Mouse (Mus musculus): Measurements from ENCODE around the gene Egfem1.

The Egfem1 gene

DNA sequence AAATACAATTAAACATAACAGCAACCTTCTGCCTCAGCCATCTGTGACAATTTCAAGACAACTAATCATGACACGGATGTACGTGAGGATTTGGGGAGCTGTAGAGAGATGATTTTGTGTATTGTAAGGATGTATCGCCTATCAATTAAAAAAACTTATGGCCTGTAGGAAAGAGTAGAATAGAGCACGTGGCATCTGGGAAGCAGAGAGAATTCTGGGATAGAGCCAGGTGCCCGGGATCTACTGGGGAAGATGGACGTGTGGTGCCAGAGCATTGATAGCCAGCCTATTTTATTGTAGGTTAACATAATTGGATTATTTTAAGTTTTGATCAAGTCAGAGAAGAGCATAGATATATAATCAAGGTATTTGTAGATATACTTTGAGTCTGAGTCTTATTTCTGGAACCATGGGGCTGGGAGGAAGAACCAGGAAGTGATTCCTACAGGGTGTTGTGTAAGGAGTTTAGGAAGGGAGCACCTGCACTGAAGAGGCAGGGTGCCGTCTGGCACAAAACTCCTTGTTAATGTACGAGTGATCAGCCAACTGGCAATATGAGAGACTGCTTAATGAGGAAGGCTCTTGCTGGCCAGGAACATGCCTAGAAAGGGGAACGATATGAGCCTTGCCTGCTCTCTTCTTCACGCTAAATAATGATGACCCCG lies 443.6 kb downstream of the Egfem1 start:
- ChIA-PET CTCF (no interaction called here), POLR2A (no interaction called here)

GRCm38 (mm10) chr3:29525963-29526301 lies 444.1 kb downstream of the Egfem1 start:
- ChIA-PET CTCF (no interaction called here), POLR2A (no interaction called here)

DNA sequence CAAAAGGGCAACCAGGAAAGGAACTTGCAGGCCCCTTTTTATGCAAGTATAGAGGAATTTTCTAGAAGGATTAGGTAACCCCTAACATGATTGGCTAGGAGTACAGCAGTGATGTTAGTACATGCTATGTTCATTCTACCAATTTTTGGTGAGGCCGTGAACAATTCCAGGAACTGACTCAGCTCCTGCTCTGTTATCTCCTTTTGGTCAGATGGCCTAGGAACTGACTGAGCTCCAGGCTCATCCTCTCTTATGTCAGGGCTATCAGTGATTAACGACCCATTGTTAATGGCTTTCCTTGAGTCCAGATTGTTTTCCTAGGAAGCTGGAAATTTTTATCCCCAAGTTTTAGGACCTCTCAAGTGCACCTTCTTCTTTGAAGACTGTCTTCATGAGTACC lies 457.4 kb downstream of the Egfem1 start:
- CTCF ChIA-PET, result interaction anchor here in 1 of 4 experiments (0.6 kb wide), 1 partner anchor 1543 kb away, joined by 4 read pairs; no protein-coding TSS in a partner anchor
- POLR2A ChIA-PET, result no interaction called here

GRCm38 (mm10) chr3:29539902-29540301 lies 458.1 kb downstream of the Egfem1 start:
- CTCF ChIA-PET, result interaction anchor here in 1 of 4 experiments (0.6 kb wide), 1 partner anchor 1544 kb away, joined by 4 read pairs; no protein-coding TSS in a partner anchor
- POLR2A ChIA-PET, result interaction anchor here in 1 of 4 experiments (0.5 kb wide), 1 partner anchor 72 kb away, joined by 3 read pairs; no protein-coding TSS in a partner anchor

- ChIA-PET CTCF (interaction anchor here in 1 of 4 experiments (0.5 kb wide), 1 partner anchor 197 kb away, joined by 4 read pairs; no protein-coding TSS in a partner anchor), POLR2A (interaction anchor here in 2 of 4 experiments (0.7 kb wide), 3 partner anchors 10 to 726 kb away, joined by 3 to 5 read pairs (median 4); no protein-coding TSS in a partner anchor)
Measured at GRCm38 (mm10) chr3:29541477-29542079, 459.8 kb downstream of the Egfem1 start.

- POLR2A ChIA-PET, result no interaction called here
- CTCF ChIA-PET, result no interaction called here
Measured at GRCm38 (mm10) chr3:29544056-29544455, 462.2 kb downstream of the Egfem1 start.

DNA sequence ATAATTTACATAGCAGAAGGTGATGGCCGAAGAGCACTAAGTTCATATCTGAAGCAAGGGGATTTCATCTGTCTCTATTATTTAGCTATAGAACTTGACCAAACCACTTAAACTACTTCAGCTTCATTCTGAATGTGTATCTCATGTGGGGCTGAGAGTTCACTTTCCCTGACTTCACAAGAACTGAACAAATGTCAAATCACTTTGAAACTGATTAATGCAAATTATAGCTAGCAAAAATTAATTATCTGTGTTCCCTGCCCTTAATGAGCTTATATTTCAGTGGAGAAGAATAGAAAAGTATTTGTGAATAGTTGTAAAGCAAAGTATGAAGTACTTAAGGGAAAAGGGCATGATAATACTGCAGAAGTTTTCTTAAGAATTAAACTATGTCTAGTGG lies 481.3 kb downstream of the Egfem1 start:
- POLR2A ChIA-PET, result no interaction called here

DNA sequence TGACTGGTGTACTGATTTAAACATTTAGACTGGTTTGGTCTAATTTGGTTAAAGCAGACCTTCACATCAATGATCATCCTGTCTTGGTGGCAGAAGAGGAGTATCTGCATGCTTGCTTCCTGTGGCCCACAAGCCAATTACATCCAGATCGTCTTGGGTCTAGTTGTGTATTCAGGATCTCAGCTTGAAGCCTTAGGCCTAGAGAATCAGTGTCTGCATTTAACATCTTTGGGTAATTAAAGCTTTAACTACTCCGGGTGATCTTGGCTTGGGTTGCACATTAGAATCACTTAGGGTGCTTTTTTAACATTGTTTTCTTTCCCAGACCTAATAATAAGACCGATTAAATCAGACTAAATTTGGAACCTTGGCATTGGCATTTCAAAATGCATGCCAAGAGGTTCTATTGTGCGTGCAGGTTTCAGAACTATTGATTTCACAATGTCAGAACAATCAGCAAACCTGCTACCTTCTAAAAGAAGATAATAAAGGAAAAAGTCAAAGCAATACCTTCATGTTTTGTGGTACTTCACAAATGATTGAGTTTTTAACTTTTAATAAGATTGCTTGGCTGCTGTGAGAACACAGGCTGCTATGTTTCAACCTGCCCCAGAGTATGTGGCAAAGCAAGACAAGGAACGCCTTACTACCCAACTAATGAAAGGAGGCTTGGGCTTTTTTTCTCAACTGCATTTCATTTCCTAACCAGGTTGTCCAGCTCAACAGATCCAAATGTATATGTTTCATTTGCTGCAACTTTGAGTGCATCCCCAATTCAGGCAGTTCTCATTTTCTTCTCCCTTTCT lies 496.4 kb downstream of the Egfem1 start:
- ChIA-PET CTCF (no interaction called here), POLR2A (no interaction called here)

More for the DNA sequence above, 481.3 kb downstream of the Egfem1 start:
- CTCF ChIA-PET, result no interaction called here

DNA sequence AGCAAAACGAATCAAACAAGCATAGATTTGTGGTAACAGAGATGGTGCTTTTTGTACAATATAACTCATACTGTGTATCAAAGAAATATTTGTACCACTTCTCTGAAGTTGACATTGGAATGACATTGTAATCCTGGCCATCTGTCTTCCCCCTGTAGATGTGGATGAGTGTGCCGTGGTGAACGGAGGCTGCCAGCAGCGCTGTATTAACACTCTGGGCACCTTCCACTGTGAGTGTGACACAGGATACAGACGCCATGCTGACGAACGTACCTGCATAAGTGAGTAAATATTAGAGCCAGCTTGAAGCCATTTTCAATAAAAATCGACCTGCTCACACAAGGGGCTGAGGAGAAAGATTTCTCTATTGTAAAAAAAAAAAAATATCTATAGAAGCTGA lies 500.9 kb downstream of the Egfem1 start:
- ChIA-PET CTCF (interaction anchor here in 1 of 4 experiments (0.7 kb wide), 1 partner anchor 794 kb away, joined by 6 read pairs; no protein-coding TSS in a partner anchor), POLR2A (no interaction called here)

DNA sequence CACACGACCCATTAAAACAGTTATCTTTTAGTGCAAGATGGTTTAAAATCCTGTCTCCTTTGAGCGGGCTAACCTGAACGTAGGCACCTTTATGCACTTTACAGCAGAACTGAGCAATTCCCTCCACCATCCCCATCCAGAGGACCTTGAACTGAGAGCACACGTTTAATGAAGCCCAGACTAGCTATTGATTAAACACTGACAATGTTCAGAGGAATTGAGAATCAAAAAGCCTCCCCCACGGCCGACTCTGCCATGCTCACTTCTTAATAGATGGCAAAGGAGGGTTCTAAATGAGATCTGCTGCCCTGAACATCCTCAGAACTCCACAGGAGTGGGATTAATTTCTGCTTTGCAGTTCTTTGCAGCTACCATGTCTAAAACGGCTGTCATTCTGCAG lies 520.3 kb downstream of the Egfem1 start:
- CTCF ChIA-PET, result no interaction called here
- POLR2A ChIA-PET, result no interaction called here

DNA sequence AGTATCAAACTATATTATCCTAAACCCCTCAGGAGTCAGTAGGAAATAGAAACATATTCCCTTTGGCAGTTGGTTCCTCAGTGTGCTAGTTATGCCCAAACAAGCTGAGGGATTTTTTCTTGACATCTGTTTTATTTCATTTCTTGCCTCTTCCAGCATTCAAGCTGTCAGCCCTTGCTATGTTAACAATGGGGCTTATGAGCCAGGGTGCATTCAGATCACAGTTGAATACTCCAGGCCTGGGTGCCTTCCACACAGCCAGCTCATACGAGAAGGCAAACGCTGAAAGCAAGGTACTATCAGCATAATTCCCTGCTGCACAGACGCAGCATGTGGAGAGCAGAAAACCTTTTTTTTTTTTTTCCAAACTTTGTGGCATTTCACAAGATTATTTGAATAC lies 526.9 kb downstream of the Egfem1 start:
- ChIA-PET CTCF (interaction anchor here in 1 of 4 experiments (0.7 kb wide), 1 partner anchor 1552 kb away, joined by 3 read pairs; no protein-coding TSS in a partner anchor), POLR2A (no interaction called here)

DNA sequence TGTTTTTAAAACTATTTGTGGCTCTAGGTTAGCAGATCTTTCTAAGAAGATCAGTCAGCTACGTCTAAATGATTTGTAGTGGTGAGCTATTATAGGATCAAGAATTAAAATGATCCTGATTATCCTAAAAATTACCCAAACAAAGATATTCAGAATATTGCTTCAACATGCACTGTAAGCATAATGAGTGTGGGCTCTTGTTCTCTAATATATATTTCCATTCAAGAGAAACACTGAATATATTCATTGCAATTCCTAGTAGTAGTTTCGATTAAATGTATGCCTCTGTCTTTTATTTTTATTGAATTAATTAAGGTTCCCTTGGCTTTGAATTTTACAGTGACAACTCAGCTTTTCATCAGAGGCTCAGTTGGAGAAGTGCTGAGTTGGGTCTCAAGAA lies 527.4 kb downstream of the Egfem1 start:
- CTCF ChIA-PET, result interaction anchor here in 1 of 4 experiments (0.7 kb wide), 1 partner anchor 1553 kb away, joined by 3 read pairs; no protein-coding TSS in a partner anchor
- POLR2A ChIA-PET, result no interaction called here

GRCm38 (mm10) chr3:29619586-29619985 lies 537.8 kb downstream of the Egfem1 start:
- POLR2A ChIA-PET, result no interaction called here
- CTCF ChIA-PET, result no interaction called here

DNA sequence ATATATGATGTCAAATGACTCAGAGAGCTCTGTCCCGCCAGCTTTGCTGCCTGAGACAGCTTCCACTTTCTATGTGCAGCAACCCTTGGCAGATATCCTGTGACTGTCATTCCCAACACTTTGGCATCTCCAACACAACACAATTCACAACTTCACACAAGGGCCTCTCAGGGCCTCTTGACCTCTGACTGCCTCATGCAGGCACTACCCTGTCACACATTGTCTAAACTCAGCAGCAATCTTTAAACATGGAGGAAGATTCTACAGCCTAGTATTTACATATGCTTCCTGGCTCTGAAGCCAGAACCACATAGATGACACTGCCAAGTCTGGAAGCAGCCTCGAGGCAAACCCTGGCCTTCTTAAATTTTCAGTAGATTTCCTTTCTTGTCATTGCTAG lies 558.0 kb downstream of the Egfem1 start:
- ChIA-PET CTCF (no interaction called here), POLR2A (interaction anchor here in 1 of 4 experiments (0.6 kb wide), 1 partner anchor 101 kb away, joined by 4 read pairs; no protein-coding TSS in a partner anchor)

GRCm38 (mm10) chr3:29666796-29667195 lies 585.0 kb downstream of the Egfem1 start:
- ChIA-PET CTCF (no interaction called here), POLR2A (no interaction called here)

- CTCF ChIA-PET, result no interaction called here
- POLR2A ChIA-PET, result no interaction called here
Measured at GRCm38 (mm10) chr3:29689367-29690285, 607.8 kb downstream of the Egfem1 start.

- CTCF ChIA-PET, result no interaction called here
- POLR2A ChIA-PET, result no interaction called here
Measured at GRCm38 (mm10) chr3:29701126-29701525, 619.3 kb downstream of the Egfem1 start.

- ChIA-PET CTCF (no interaction called here), POLR2A (no interaction called here)
Measured at GRCm38 (mm10) chr3:29706816-29707215, 625.0 kb downstream of the Egfem1 start.

DNA sequence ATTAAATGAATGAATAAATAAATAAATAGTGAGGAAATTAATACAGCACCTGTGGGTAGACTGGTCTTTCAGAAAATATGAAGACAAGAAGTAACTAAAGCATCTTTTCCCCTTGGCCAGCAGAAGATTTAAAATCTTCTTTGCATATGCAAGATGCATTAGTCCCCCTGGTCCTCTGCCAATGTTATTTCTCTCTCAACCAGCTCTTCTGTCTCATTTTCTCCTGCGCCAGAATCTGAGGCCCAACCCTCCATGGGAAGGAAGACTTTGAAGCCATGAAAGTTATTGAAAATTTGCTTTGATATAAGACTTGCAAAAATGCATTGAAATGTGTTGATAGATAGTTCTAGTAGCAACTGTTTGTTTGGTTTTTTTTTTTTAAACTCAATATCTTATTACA lies 625.6 kb downstream of the Egfem1 start:
- CTCF ChIA-PET, result no interaction called here
- POLR2A ChIA-PET, result no interaction called here

Data from embryonic stem cell, embryonic (primary cell).